Mouse (Mus musculus): ENCODE results near the gene Iqgap2.

Iqgap2 gene

GRCm38 (mm10) chr13:95891491-95891925 is at the start of gene Iqgap2:
Gene Iqgap2, minus strand, starts transcription at chr13:95891922.
- DNase-seq: no peak

- DNase-seq: peak in 1 of 2 experiments; percentile 2
Measured at GRCm38 (mm10) chr13:95940811-95941210, 49.1 kb upstream of the Iqgap2 start.

- DNase-seq: no peak
Measured at GRCm38 (mm10) chr13:95924201-95924621, 32.5 kb upstream of the Iqgap2 start.

- DNase-seq: peak in 1 of 2 experiments; percentile 38
Measured at GRCm38 (mm10) chr13:95922626-95923025, 30.9 kb upstream of the Iqgap2 start.

GRCm38 (mm10) chr13:95918624-95919284 is 27.0 kb upstream of the Iqgap2 start:
- DNase-seq: no peak

- no peak for DNase-seq
Measured at GRCm38 (mm10) chr13:95913046-95913406, 21.3 kb upstream of the Iqgap2 start.

GRCm38 (mm10) chr13:95912157-95913045 is 20.7 kb upstream of the Iqgap2 start:
- peak in 1 of 2 experiments; percentile 1 for DNase-seq

GRCm38 (mm10) chr13:95910270-95910669 is 18.5 kb upstream of the Iqgap2 start:
- DNase-seq: peak; percentile 18 to 62

GRCm38 (mm10) chr13:95909244-95909643 is 17.5 kb upstream of the Iqgap2 start:
- no peak for DNase-seq

- DNase-seq: no peak
Measured at GRCm38 (mm10) chr13:95902696-95903095, 11.0 kb upstream of the Iqgap2 start.

GRCm38 (mm10) chr13:95899885-95900650 is 8.3 kb upstream of the Iqgap2 start:
- no peak for DNase-seq

GRCm38 (mm10) chr13:95896501-95896900 is 4.8 kb upstream of the Iqgap2 start:
- DNase-seq: no peak

GRCm38 (mm10) chr13:95893166-95893565 is 1.4 kb upstream of the Iqgap2 start:
- DNase-seq: no peak

- DNase-seq: peak; percentile 36 to 68
Measured at GRCm38 (mm10) chr13:95892611-95893145, 956 bp upstream of the Iqgap2 start.

- DNase-seq: peak; percentile 73 to 85
Measured at GRCm38 (mm10) chr13:95891926-95892610, 346 bp upstream of the Iqgap2 start.

- peak; percentile 74 to 88 for DNase-seq
Measured at GRCm38 (mm10) chr13:95890851-95891471, 761 bp downstream of the Iqgap2 start.

- no peak for DNase-seq
Measured at GRCm38 (mm10) chr13:95889981-95890545, 1.7 kb downstream of the Iqgap2 start.

GRCm38 (mm10) chr13:95889366-95889765 is 2.4 kb downstream of the Iqgap2 start:
- DNase-seq: no peak

GRCm38 (mm10) chr13:95888621-95889020 is 3.1 kb downstream of the Iqgap2 start:
- no peak for DNase-seq

GRCm38 (mm10) chr13:95888170-95888569 is 3.6 kb downstream of the Iqgap2 start:
- no peak for DNase-seq

- DNase-seq: peak; percentile 45 to 73
Measured at GRCm38 (mm10) chr13:95887375-95887774, 4.3 kb downstream of the Iqgap2 start.

All from kidney, postnatal 25 days (tissue).